Mouse (Mus musculus): ENCODE measurements at regions not wholly inside any gene's neighbourhood (a gene's known extent, or its start where the extent isn't known, plus 50 kb on each side); places are given as distances from the start of the nearest gene placed in this dataset.

DNA sequence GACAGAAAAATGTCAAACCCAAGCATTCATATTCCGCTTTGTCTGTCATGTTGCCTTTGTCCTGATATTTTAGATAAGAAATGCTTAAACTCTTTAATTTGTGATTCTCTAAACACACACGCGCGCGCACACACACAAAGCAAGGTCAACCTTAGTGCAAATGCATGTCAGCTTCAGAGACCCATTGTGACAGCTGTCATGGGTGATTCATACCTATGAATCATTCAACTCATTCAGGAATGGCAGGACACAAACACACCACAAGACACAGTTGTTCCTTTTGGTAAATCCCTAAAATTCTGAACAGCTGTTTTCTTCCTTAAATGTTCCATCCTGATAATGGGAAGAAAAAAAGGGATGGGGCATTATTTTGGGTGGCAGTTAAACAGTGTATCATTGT is 144.1 kb upstream of the Dusp10 start:
- Histone ChIP-seq H3K4me3 (ENCODE audit: insufficient read depth, poor library complexity, severe bottlenecking) (no peak overlapping the region), H3ac (ENCODE audit: control insufficient read depth, insufficient read length, low read depth) (no peak overlapping the region), H3K79me3 (ENCODE audit: low read depth) (no peaks in the 10 kb centered on the region), H3K36me3 (ENCODE audit: control insufficient read depth, insufficient read depth) (no peaks in the 10 kb centered on the region), H3K27me3 (ENCODE audit: control insufficient read depth, insufficient read depth, insufficient read length) (no peaks in the 10 kb centered on the region), H3K79me2 (ENCODE audit: control insufficient read depth, insufficient read depth) (no peaks in the 10 kb centered on the region)
- TF ChIP-seq FOSL1 (IDR thresholded peaks at IDR 0.05; ENCODE audit: insufficient read depth, low read length, poor library complexity, severe bottlenecking) (peak; percentile 90), MYOD1 (IDR thresholded peaks at IDR 0.05; ENCODE audit: control insufficient read depth, insufficient read length, low read depth) (peak; percentile 99), CEBPB (IDR thresholded peaks at IDR 0.05; ENCODE audit: low read depth) (no peak), CTCF (IDR thresholded peaks at IDR 0.05; ENCODE audit: control insufficient read depth, insufficient read depth, insufficient read length) (no peak)

GRCm38 (mm10) chr1:183895936-183896335 is 117.2 kb upstream of the Dusp10 start:
- Histone ChIP-seq H3K79me3 (ENCODE audit: low read depth) (no peaks in the 10 kb centered on the region), H3K79me2 (ENCODE audit: control insufficient read depth, insufficient read depth) (no peaks in the 10 kb centered on the region), H3K4me3 (ENCODE audit: insufficient read depth, poor library complexity, severe bottlenecking) (no peak overlapping the region), H3K36me3 (ENCODE audit: control insufficient read depth, insufficient read depth) (no peaks in the 10 kb centered on the region), H3ac (ENCODE audit: control insufficient read depth, insufficient read length, low read depth) (no peak overlapping the region), H3K27me3 (ENCODE audit: control insufficient read depth, insufficient read depth, insufficient read length) (no peaks in the 10 kb centered on the region)
- TF ChIP-seq FOSL1 (IDR thresholded peaks at IDR 0.05; ENCODE audit: insufficient read depth, low read length, poor library complexity, severe bottlenecking) = no peak
- no peak for TF ChIP-seq USF1 (IDR thresholded peaks at IDR 0.05; ENCODE audit: low read depth)
- no peak for TF ChIP-seq MYOG (IDR thresholded peaks at IDR 0.05; ENCODE audit: control insufficient read depth, extremely low read depth, insufficient read length)
- no peak for TF ChIP-seq CTCF (IDR thresholded peaks at IDR 0.05; ENCODE audit: control insufficient read depth, insufficient read depth, insufficient read length)

- no peak overlapping the region for H3K4me3 ChIP-seq (ENCODE audit: insufficient read depth, poor library complexity, severe bottlenecking)
- TF ChIP-seq FOSL1 (IDR thresholded peaks at IDR 0.05; ENCODE audit: insufficient read depth, low read length, poor library complexity, severe bottlenecking) (no peak), MYOD1 (IDR thresholded peaks at IDR 0.05; ENCODE audit: control insufficient read depth, insufficient read length, low read depth) (peak; percentile 82), MYOG (IDR thresholded peaks at IDR 0.05; ENCODE audit: control insufficient read depth, extremely low read depth, insufficient read length) (no peak), CEBPB (IDR thresholded peaks at IDR 0.05; ENCODE audit: low read depth) (peak; percentile 12), MAX (IDR thresholded peaks at IDR 0.05) (no peak), USF1 (IDR thresholded peaks at IDR 0.05; ENCODE audit: low read depth) (no peak)
- no peak overlapping the region for H3ac ChIP-seq (ENCODE audit: control insufficient read depth, insufficient read length, low read depth)
- H3K79me2 ChIP-seq (ENCODE audit: control insufficient read depth, insufficient read depth) = no peaks in the 10 kb centered on the region
- no peaks in the 10 kb centered on the region for H3K36me3 ChIP-seq (ENCODE audit: control insufficient read depth, insufficient read depth)
- no peaks in the 10 kb centered on the region for H3K27me3 ChIP-seq (ENCODE audit: control insufficient read depth, insufficient read depth, insufficient read length)
- no peaks in the 10 kb centered on the region for H3K79me3 ChIP-seq (ENCODE audit: low read depth)
Observed at GRCm38 (mm10) chr1:183898091-183898490, 115.0 kb upstream of the Dusp10 start.

- no peak overlapping the region for H3ac ChIP-seq (ENCODE audit: control insufficient read depth, insufficient read length, low read depth)
- TF ChIP-seq CTCF (IDR thresholded peaks at IDR 0.05; ENCODE audit: control insufficient read depth, insufficient read depth, insufficient read length) (no peak), CEBPB (IDR thresholded peaks at IDR 0.05; ENCODE audit: low read depth) (no peak), MYOG (IDR thresholded peaks at IDR 0.05; ENCODE audit: control insufficient read depth, extremely low read depth, insufficient read length) (no peak), FOSL1 (IDR thresholded peaks at IDR 0.05; ENCODE audit: insufficient read depth, low read length, poor library complexity, severe bottlenecking) (no peak), MYOD1 (IDR thresholded peaks at IDR 0.05; ENCODE audit: control insufficient read depth, insufficient read length, low read depth) (peak; percentile 88), USF1 (IDR thresholded peaks at IDR 0.05; ENCODE audit: low read depth) (no peak), MAX (IDR thresholded peaks at IDR 0.05) (no peak)
- no peaks in the 10 kb centered on the region for H3K79me2 ChIP-seq (ENCODE audit: control insufficient read depth, insufficient read depth)
- H3K79me3 ChIP-seq (ENCODE audit: low read depth) = no peaks in the 10 kb centered on the region
- no peak overlapping the region for H3K4me3 ChIP-seq (ENCODE audit: insufficient read depth, poor library complexity, severe bottlenecking)
- H3K27me3 ChIP-seq (ENCODE audit: control insufficient read depth, insufficient read depth, insufficient read length) = no peaks in the 10 kb centered on the region
- no peaks in the 10 kb centered on the region for H3K36me3 ChIP-seq (ENCODE audit: control insufficient read depth, insufficient read depth)
Observed at GRCm38 (mm10) chr1:183904564-183904963, 108.5 kb upstream of the Dusp10 start.

GRCm38 (mm10) chr1:183905345-183906142 is 107.6 kb upstream of the Dusp10 start:
- H3K79me2 ChIP-seq (ENCODE audit: control insufficient read depth, insufficient read depth) = no peaks in the 10 kb centered on the region
- H3K79me3 ChIP-seq (ENCODE audit: low read depth) = no peaks in the 10 kb centered on the region
- H3ac ChIP-seq (ENCODE audit: control insufficient read depth, insufficient read length, low read depth) = no peak overlapping the region

More at GRCm38 (mm10) chr1:183905345-183906142, 107.6 kb upstream of the Dusp10 start:
- H3K4me3 ChIP-seq (ENCODE audit: insufficient read depth, poor library complexity, severe bottlenecking) = no peak overlapping the region
- H3K36me3 ChIP-seq (ENCODE audit: control insufficient read depth, insufficient read depth) = no peaks in the 10 kb centered on the region
- H3K27me3 ChIP-seq (ENCODE audit: control insufficient read depth, insufficient read depth, insufficient read length) = no peaks in the 10 kb centered on the region
- TF ChIP-seq CEBPB (IDR thresholded peaks at IDR 0.05; ENCODE audit: low read depth) = no peak
- TF ChIP-seq MYOD1 (IDR thresholded peaks at IDR 0.05; ENCODE audit: control insufficient read depth, insufficient read length, low read depth) = peak; percentile 96
- TF ChIP-seq MYOG (IDR thresholded peaks at IDR 0.05; ENCODE audit: control insufficient read depth, extremely low read depth, insufficient read length) = no peak
- TF ChIP-seq FOSL1 (IDR thresholded peaks at IDR 0.05; ENCODE audit: insufficient read depth, low read length, poor library complexity, severe bottlenecking) = peak; percentile 89
- TF ChIP-seq CTCF (IDR thresholded peaks at IDR 0.05; ENCODE audit: control insufficient read depth, insufficient read depth, insufficient read length) = no peak
- TF ChIP-seq MAX (IDR thresholded peaks at IDR 0.05) = peak; percentile 84
- TF ChIP-seq USF1 (IDR thresholded peaks at IDR 0.05; ENCODE audit: low read depth) = peak; percentile 81
